Mouse (Mus musculus): ENCODE measurements around the gene Cfap221.

The Cfap221 gene

GRCm38 (mm10) chr1:120006844-120007790 lies 10.1 kb upstream of the Cfap221 start, which contains the start of gene Sctr:
Gene Sctr (plus strand): TSS chr1:120006894.
- 3% methylated on average over 39 of the region's 39 CpGs for WGBS

GRCm38 (mm10) chr1:119997644-119998043 lies 610 bp upstream of the Cfap221 start:
- WGBS = 34% methylated on average over 5 of the region's 5 CpGs

- WGBS = 68% methylated on average over 5 of the region's 5 CpGs
These were observed 10.5 kb downstream of the Cfap221 start for GRCm38 (mm10) chr1:119986555-119986954.

GRCm38 (mm10) chr1:119975141-119975540 lies 21.9 kb downstream of the Cfap221 start:
- WGBS = 83% methylated on average over 4 of the region's 4 CpGs

- 59% methylated on average over 4 of the region's 4 CpGs for WGBS
These were observed 23.9 kb downstream of the Cfap221 start for GRCm38 (mm10) chr1:119973117-119973516.

- WGBS = 63% methylated on average over 12 of the region's 12 CpGs
These were observed 31.1 kb downstream of the Cfap221 start for GRCm38 (mm10) chr1:119965804-119966514.

- 79% methylated on average over 7 of the region's 7 CpGs for WGBS
These were observed 37.1 kb downstream of the Cfap221 start for GRCm38 (mm10) chr1:119959920-119960319.

GRCm38 (mm10) chr1:119959464-119959863 lies 37.6 kb downstream of the Cfap221 start:
- 96% methylated on average over 4 of the region's 4 CpGs for WGBS

- 38% methylated on average over 9 of the region's 9 CpGs for WGBS
These were observed 39.3 kb downstream of the Cfap221 start for GRCm38 (mm10) chr1:119957716-119958222.

GRCm38 (mm10) chr1:119954680-119955079 lies 42.4 kb downstream of the Cfap221 start:
- WGBS = 64% methylated on average over 2 of the region's 2 CpGs

GRCm38 (mm10) chr1:119953456-119953855 lies 43.6 kb downstream of the Cfap221 start:
- WGBS = 95% methylated on average over 9 of the region's 9 CpGs

- WGBS = 93% methylated on average over 8 of the region's 8 CpGs
These were observed 46.9 kb downstream of the Cfap221 start for GRCm38 (mm10) chr1:119950086-119950485.

- WGBS = 49% methylated on average over 7 of the region's 7 CpGs
These were observed 60.2 kb downstream of the Cfap221 start for GRCm38 (mm10) chr1:119936861-119937260.

- 92% methylated on average over 4 of the region's 4 CpGs for WGBS
These were observed 65.4 kb downstream of the Cfap221 start for GRCm38 (mm10) chr1:119931421-119932150.

GRCm38 (mm10) chr1:119929715-119930114 lies 67.3 kb downstream of the Cfap221 start:
- WGBS = 12% methylated on average over 1 of the region's 1 CpGs

- 61% methylated on average over 4 of the region's 4 CpGs for WGBS
These were observed 77.7 kb downstream of the Cfap221 start for GRCm38 (mm10) chr1:119919299-119919698.

GRCm38 (mm10) chr1:119916823-119917371 lies 80.1 kb downstream of the Cfap221 start:
- WGBS = 95% methylated on average over 5 of the region's 5 CpGs

- WGBS = 10% methylated on average over 42 of the region's 42 CpGs
These were observed 83.8 kb downstream of the Cfap221 start, which contains the start of gene Tmem177 for GRCm38 (mm10) chr1:119912953-119913814. Gene Tmem177 (minus strand): TSS chr1:119913208.

GRCm38 (mm10) chr1:119907206-119907748 lies 89.8 kb downstream of the Cfap221 start:
- WGBS = 60% methylated on average over 2 of the region's 2 CpGs

GRCm38 (mm10) chr1:119903231-119903620 lies 93.8 kb downstream of the Cfap221 start:
- WGBS = 67% methylated on average over 6 of the region's 6 CpGs
